Mouse (Mus musculus) heart, postnatal 4 days (tissue): ENCODE data around the gene F830045P16Rik. TPM values are rescaled to one million over a fixed set of nuclear protein-coding genes. Genes with fewer than 3 reads are reported as not detected.

Experiments used
- DNase-seq: peaks from one replicate; pipeline ENCODE4 v3.0.0; 2021
- total RNA-seq, 2 experiments: library from RNA; stranded (reverse); gene quantifications; 2 replicates each; pipeline ENCODE4 v1.2.3; 2021

Gene F830045P16Rik
- total RNA-seq, 2 experiments from 2014 or later: not detected

- no peak for DNase-seq
Observed at GRCm38 (mm10) chr2:129544919-129545318, 8.5 kb upstream of the F830045P16Rik start.

DNA sequence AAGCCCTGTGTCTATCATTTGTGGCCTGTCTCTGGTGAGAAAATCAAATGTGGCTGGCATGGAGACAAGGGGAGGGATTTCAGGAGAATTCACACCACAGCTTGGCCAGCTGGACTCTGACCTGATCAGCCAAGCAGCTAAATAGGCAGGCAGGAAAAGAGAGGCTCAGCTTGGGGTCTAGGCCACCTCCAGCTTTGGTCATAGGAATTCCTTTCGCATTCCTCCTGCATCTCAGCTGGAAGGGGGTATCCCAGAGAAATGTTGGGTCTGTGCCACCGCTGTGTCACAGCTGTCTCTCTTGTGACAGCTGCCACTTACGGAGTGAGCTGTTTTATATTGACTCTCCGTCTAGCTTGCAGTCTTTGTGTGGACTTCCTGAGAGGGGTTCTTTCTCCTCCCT, 8.0 kb upstream of the F830045P16Rik start:
- peak; percentile 16 for DNase-seq

DNA sequence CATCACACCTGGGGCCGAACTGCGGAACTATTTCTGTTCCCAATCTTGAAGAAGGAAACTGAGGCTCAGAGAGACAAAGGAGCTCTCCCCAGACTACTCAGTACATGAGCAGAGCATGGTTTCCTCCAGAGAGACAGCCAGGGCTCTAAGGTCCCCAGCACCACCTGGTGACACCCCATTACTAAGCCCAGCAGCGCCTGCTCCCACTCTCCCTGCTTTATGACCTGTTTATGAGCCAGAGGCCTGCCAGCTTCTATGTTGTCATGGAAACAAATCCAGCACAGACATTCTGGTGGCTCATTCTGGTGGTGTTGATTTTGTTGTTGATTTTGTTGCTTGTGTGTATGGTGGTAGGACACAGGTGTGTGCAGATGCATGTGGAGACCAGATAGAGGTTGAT, 3.6 kb upstream of the F830045P16Rik start:
- no peak for DNase-seq

GRCm38 (mm10) chr2:129539175-129539574, 2.8 kb upstream of the F830045P16Rik start:
- no peak for DNase-seq

- peak; percentile 27 for DNase-seq
Observed at GRCm38 (mm10) chr2:129537926-129538325, 1.5 kb upstream of the F830045P16Rik start.

- DNase-seq: no peak
Observed at GRCm38 (mm10) chr2:129537360-129537759, 958 bp upstream of the F830045P16Rik start.

- DNase-seq: no peak
Observed at GRCm38 (mm10) chr2:129536926-129537325, 524 bp upstream of the F830045P16Rik start.

DNA sequence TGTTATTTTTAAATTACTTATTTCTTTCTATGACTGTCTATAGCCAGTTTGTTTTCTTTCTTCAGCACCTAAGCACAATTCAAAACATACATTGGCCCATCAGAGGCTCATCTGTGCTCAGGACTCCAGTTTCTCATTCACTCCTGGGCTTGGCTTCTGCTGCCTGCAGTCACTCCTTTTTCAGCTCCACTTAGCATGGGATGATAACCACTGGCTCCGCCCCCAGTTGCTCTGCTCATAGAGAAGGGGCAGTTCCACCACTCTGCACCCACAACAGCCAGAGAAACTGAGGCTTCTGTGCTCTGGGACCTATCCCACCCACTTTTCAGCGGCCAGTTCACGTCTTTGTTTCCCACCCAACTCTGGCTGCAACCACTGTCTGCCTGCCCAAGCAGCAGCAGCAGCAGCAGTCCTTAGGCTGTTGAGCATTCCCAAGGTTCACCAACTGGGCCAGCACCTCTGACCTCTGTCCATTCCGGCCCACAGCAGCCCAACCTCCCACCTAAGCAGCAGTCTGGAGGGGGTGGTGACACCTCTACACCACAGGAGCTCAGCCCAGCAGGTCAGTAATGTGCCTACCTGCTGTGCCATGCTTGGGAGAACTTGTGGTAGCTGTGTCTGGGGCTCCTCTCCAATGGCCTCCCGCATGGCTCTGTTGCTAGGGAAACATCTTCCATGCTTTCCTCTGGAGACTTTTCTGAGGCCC, 1.4 kb downstream of the F830045P16Rik start:
- no peak for DNase-seq

- DNase-seq: peak; percentile 2
Observed at GRCm38 (mm10) chr2:129531890-129532289, 4.5 kb downstream of the F830045P16Rik start.

DNA sequence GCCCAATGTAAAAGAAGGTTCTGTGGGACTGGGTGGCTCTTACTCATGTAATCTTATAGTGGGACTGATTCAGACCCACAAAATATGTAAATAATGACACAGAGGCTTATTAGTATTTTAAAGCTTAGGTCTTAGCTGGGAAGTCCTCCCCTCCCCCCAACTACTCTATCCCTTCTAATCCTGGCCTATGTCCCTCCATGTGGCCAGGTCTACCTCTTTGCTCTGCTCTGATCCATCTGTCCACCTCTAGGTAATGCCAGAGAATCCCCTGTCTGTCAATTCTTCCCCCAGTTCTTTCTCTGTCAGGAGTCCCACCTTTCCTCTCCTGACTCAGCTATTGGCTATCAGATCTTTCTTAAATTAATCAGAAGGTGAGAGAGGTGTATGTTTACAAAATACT, 5.3 kb downstream of the F830045P16Rik start:
- DNase-seq: no peak

DNA sequence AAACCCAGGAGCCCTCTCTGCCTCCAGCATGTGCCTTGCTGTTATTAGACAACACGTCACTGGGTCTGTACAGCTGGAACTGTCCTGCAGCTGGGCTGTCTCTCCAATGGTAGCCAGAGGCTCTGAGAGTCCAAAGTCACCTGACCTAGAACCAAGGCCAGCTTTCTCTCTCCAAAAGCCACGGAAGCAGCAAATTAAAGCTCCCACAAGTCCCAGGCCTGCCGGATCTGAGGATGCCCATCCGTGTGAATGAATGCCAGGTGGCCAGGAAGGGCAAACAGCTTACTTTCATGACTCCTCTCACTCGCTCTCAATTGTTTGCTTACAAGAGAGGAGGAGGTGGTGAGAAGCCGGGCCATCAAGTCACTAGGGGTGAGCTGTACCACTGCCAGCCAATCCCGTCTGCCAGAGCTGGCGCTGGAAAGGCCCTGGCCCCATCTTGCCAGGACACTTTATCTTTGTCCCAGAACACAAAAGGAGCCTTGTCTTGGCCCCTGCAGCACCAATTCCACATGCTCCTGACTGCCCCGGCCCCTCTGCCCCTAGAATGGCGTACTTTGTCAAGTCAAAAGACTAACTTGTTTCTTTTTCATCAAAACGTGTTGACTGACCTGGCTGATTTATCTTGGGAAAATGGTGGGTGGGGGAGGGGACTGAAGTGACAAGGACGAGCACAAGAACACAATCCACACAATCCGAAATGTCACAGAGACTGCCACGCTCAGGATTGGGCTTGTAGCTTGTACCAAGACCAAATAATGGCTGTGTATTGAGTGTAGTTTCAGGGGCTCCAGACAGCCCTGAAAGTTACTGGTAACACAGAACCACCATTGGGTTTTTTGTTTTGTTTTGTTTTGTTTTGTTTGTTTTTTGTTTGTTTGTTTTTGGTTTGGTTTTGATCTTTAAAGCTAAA, 6.8 kb downstream of the F830045P16Rik start:
- DNase-seq: peak; percentile 48

DNA sequence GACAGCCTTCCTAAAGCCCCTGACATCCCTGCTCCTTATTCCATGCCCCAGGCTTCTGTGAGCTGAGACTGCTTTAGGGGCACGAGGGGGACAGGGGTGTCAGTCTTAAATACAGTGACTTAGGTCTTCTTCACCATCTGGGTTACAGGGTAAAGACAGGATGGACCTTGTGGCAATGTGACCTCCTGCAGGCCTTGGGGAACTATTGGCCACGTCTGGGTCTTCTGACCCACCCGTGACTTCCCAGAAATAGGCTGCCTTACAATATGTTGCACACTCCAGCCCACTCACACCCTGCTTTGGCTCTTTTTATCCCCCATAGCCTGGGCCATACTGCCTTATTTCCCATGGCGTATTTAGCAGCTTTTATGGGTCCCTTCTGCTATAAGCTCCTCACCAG, 8.5 kb downstream of the F830045P16Rik start:
- DNase-seq: no peak

- DNase-seq: no peak
Observed at GRCm38 (mm10) chr2:129526322-129526721, 10.1 kb downstream of the F830045P16Rik start.

DNA sequence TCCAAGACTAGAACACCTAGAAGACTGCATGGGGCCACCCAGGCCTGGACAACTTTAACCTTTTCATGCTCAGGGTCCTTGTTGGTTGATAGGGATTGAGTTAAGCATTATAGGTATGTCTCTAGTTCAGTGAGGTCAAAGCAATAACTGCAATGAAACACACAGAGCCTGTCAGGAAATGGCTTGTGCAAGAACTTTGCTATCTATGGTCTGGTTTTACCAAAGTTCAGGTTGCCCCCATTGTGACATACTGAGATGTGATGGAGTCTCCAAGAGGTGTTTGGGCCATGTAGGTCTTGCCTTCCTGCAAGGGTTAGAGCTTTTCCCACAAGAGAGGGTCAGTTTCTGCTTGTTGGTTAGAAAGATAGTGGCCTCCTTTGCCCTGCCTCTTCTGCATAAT, 10.8 kb downstream of the F830045P16Rik start:
- no peak for DNase-seq

DNA sequence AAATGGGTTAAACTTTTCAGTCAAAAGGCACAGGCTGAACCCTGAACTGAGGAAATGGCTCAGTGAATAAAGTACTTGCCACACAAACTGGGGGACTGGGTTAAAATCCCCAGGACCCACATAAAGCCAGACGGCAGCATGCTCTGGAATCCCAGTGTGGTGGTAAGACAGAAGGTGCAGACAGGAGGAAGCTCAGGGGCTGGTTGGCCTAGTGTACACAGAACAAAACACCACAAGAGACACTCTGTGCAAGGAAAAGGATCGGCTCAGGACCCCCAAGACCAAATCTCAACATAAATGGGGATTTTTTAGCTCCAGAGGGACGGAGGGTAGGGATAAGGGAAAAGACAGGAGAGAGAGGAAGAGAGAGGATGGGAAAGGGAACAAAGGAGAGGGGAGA, 17.9 kb downstream of the F830045P16Rik start:
- DNase-seq: no peak

- no peak for DNase-seq
Observed at GRCm38 (mm10) chr2:129514923-129515920, 21.2 kb downstream of the F830045P16Rik start.

DNA sequence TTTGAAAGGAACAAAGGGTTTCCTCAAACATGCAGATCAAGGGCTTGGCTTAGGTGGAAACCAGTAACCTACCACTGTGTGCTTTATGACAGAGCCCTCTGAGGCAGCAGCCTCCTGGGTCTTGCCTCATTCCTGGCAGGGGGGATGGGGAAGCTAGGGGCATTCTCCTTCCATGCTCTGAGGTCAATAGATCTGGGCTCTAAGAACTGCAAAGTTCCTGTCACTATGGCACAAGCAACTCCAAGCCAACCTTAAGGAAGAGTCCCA, 22.1 kb downstream of the F830045P16Rik start:
- DNase-seq: no peak

GRCm38 (mm10) chr2:129513546-129514400, 22.6 kb downstream of the F830045P16Rik start:
- no peak for DNase-seq

DNA sequence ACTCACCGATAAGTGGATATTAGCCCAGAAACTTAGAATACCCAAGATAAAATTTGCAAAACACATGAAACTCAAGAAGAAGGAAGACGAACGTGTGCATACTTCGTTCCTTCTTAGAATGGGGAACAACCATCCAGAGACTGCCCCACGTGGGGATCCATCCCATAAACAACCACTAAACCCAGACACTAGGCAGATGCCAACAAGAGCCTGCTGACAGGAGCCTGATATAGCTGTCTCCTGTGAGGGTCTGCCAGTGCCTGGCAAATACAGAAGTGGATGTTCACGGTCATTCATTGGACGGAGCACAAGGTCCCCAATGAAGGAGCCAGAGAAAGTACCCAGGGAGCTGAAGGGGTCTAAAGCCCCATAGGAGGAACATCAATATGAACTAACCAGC, 24.3 kb downstream of the F830045P16Rik start:
- peak; percentile 29 for DNase-seq

- DNase-seq: peak; percentile 79
Observed at GRCm38 (mm10) chr2:129502641-129503040, 33.8 kb downstream of the F830045P16Rik start.

DNA sequence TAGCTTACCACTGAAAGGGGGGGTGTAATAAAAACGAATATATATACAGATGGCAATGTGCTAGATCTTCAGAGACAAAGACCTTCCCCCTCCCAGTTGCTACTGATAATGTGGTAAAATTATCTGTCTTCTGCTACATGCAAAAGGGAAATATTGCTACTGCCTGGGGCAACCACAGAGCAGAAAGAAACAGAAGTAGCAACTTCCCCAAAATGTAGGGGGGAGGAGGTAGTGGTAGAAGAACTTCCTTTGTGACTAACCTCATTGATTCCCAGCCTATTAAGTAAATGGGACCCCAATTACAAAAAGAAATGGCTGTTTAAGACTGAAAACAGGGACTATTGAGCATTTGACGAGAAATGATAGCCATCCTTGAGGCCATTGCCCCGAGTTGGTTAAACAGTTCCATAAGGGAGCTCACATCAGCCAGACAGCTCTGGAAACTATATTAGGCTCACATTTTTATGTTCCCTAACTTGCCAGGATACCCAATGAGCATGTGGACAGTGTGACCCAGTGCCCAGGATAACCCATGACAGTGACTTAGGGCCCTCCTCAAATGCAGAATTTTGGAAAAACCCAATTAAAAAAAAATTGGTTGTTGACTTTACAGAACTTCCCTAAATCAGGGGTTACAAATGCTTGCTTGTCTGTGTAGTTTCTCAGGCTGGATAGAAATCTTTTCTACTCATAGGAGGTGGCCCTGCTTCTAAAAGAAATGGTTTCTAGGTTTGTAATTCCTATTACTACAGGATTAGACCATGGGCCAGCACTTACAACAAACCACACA, 46.7 kb downstream of the F830045P16Rik start:
- DNase-seq: no peak
